Mouse (Mus musculus): ENCODE data around the gene Usp53. TPM values are rescaled to one million over a fixed set of nuclear protein-coding genes. Genes with fewer than 3 reads are reported as not detected.
"Not testable (repeated sequence)": the region's sequence is repeated elsewhere in the genome, so short reads cannot be mapped to it uniquely, and the experiment has no call there.

Usp53 gene
- polyA plus RNA-seq, 1 experiment from 2014 or later = 1.8 TPM

- no peaks in the 10 kb centered on the region; the same call in 1 of the 2 replicates for H3K79me2 ChIP-seq (ENCODE audit: inconsistent target)
- no peaks in the 10 kb centered on the region for H3K36me3 ChIP-seq (ENCODE audit: inconsistent target)
- H3K27ac ChIP-seq = 0 out of 2 replicates have a peak overlapping the region, but pooled peaks have one; percentile 17
- WGBS (ENCODE audit: missing documents) = under 1% methylated on average over 30 of the region's 30 CpGs
- peak overlapping the region; percentile 77 for H3K4me3 ChIP-seq (ENCODE audit: inconsistent target)
Observed at GRCm38 (mm10) chr3:122983849-122984248, 461 bp downstream of the Usp53 start.

- WGBS (ENCODE audit: missing documents) = 100% methylated on average over 1 of the region's 1 CpGs
- H3K36me3 ChIP-seq (ENCODE audit: inconsistent target) = no peaks in the 10 kb centered on the region
- no peak overlapping the region for H3K27ac ChIP-seq
- H3K4me3 ChIP-seq (ENCODE audit: inconsistent target) = no peak overlapping the region
- no peaks in the 10 kb centered on the region for H3K79me2 ChIP-seq (ENCODE audit: inconsistent target)
Observed at GRCm38 (mm10) chr3:122975964-122976363, 8.3 kb downstream of the Usp53 start.

- Histone ChIP-seq H3K4me3 (ENCODE audit: inconsistent target) (no peak overlapping the region), H3K36me3 (ENCODE audit: inconsistent target) (no peaks in the 10 kb centered on the region)
- 77% methylated on average over 4 of the region's 4 CpGs for WGBS (ENCODE audit: missing documents)
Observed at GRCm38 (mm10) chr3:122975363-122975762, 8.9 kb downstream of the Usp53 start.

GRCm38 (mm10) chr3:122974833-122975232 lies 9.5 kb downstream of the Usp53 start:
- H3K79me2 ChIP-seq (ENCODE audit: inconsistent target) = no peaks in the 10 kb centered on the region
- H3K27ac ChIP-seq = no peak overlapping the region
- no peak overlapping the region for H3K4me3 ChIP-seq (ENCODE audit: inconsistent target)
- WGBS (ENCODE audit: missing documents) = 81% methylated on average over 3 of the region's 3 CpGs
- H3K36me3 ChIP-seq (ENCODE audit: inconsistent target) = no peaks in the 10 kb centered on the region

More at GRCm38 (mm10) chr3:122975363-122975762, 8.9 kb downstream of the Usp53 start:
- Histone ChIP-seq H3K27ac (no peak overlapping the region), H3K79me2 (ENCODE audit: inconsistent target) (no peaks in the 10 kb centered on the region)

- Histone ChIP-seq H3K36me3 (ENCODE audit: inconsistent target) (no peaks in the 10 kb centered on the region; the same call in 1 of the 2 replicates), H3K4me3 (ENCODE audit: inconsistent target) (no peak overlapping the region), H3K79me2 (ENCODE audit: inconsistent target) (no peaks in the 10 kb centered on the region), H3K27ac (no peak overlapping the region)
- WGBS (ENCODE audit: missing documents) = 75% methylated on average over 3 of the region's 3 CpGs
Observed at GRCm38 (mm10) chr3:122972126-122972822, 12.0 kb downstream of the Usp53 start.

GRCm38 (mm10) chr3:122968391-122968790 lies 15.9 kb downstream of the Usp53 start:
- Histone ChIP-seq H3K79me2 (ENCODE audit: inconsistent target) (no peaks in the 10 kb centered on the region), H3K27ac (no peak overlapping the region), H3K36me3 (ENCODE audit: inconsistent target) (no peaks in the 10 kb centered on the region; the same call in 1 of the 2 replicates), H3K4me3 (ENCODE audit: inconsistent target) (no peak overlapping the region)
- WGBS (ENCODE audit: missing documents) = 91% methylated on average over 9 of the region's 9 CpGs

GRCm38 (mm10) chr3:122964301-122964700 lies 20.0 kb downstream of the Usp53 start:
- no peak overlapping the region for H3K4me3 ChIP-seq (ENCODE audit: inconsistent target)
- WGBS (ENCODE audit: missing documents) = 19% methylated on average over 5 of the region's 5 CpGs
- no peak overlapping the region for H3K27ac ChIP-seq
- no peaks in the 10 kb centered on the region for H3K79me2 ChIP-seq (ENCODE audit: inconsistent target)
- H3K36me3 ChIP-seq (ENCODE audit: inconsistent target) = no peaks in the 10 kb centered on the region; the same call in 1 of the 2 replicates

- Histone ChIP-seq H3K36me3 (ENCODE audit: inconsistent target) (no peaks in the 10 kb centered on the region), H3K27ac (no peak overlapping the region), H3K4me3 (ENCODE audit: inconsistent target) (no peak overlapping the region), H3K79me2 (ENCODE audit: inconsistent target) (no peaks in the 10 kb centered on the region)
- 97% methylated on average over 2 of the region's 2 CpGs for WGBS (ENCODE audit: missing documents)
Observed at GRCm38 (mm10) chr3:122950129-122950528, 34.2 kb downstream of the Usp53 start.

- Histone ChIP-seq H3K79me2 (ENCODE audit: inconsistent target) (no peaks in the 10 kb centered on the region), H3K4me3 (ENCODE audit: inconsistent target) (no peak overlapping the region), H3K36me3 (ENCODE audit: inconsistent target) (no peaks in the 10 kb centered on the region), H3K27ac (no peak overlapping the region)
- WGBS (ENCODE audit: missing documents) = 85% methylated on average over 6 of the region's 6 CpGs
Observed at GRCm38 (mm10) chr3:122943387-122943890, 40.9 kb downstream of the Usp53 start.

- no peak overlapping the region for H3K4me3 ChIP-seq (ENCODE audit: inconsistent target)
- 86% methylated on average over 2 of the region's 2 CpGs for WGBS (ENCODE audit: missing documents)
- no peaks in the 10 kb centered on the region for H3K36me3 ChIP-seq (ENCODE audit: inconsistent target)
- no peak overlapping the region for H3K27ac ChIP-seq
- no peaks in the 10 kb centered on the region for H3K79me2 ChIP-seq (ENCODE audit: inconsistent target)
Observed at GRCm38 (mm10) chr3:122939215-122939614, 45.1 kb downstream of the Usp53 start.

- WGBS (ENCODE audit: missing documents) = 93% methylated on average over 11 of the region's 13 CpGs
Observed at GRCm38 (mm10) chr3:122937176-122937575, 47.1 kb downstream of the Usp53 start.

GRCm38 (mm10) chr3:122932466-122932865 lies 51.8 kb downstream of the Usp53 start:
- Histone ChIP-seq H3K36me3 (ENCODE audit: inconsistent target) (no peaks in the 10 kb centered on the region), H3K79me2 (ENCODE audit: inconsistent target) (no peaks in the 10 kb centered on the region), H3K27ac (no peak overlapping the region), H3K4me3 (ENCODE audit: inconsistent target) (no peak overlapping the region)
- WGBS (ENCODE audit: missing documents) = 88% methylated on average over 1 of the region's 1 CpGs

More at GRCm38 (mm10) chr3:122937176-122937575, 47.1 kb downstream of the Usp53 start:
- not testable (repeated sequence) for H3K4me3 ChIP-seq (ENCODE audit: inconsistent target); H3K79me2 ChIP-seq (ENCODE audit: inconsistent target); H3K27ac ChIP-seq; H3K36me3 ChIP-seq (ENCODE audit: inconsistent target)

GRCm38 (mm10) chr3:122929723-122930122 lies 54.6 kb downstream of the Usp53 start:
- H3K36me3 ChIP-seq (ENCODE audit: inconsistent target) = no peaks in the 10 kb centered on the region
- peaks cover 21% of the 10 kb centered on the region for H3K79me2 ChIP-seq (ENCODE audit: inconsistent target)
- H3K27ac ChIP-seq = no peak overlapping the region
- 89% methylated on average over 6 of the region's 6 CpGs for WGBS (ENCODE audit: missing documents)
- H3K4me3 ChIP-seq (ENCODE audit: inconsistent target) = no peak overlapping the region

- H3K27ac ChIP-seq = peak within 1 kb of the TSS; percentile 49
- H3K4me3 ChIP-seq (ENCODE audit: inconsistent target) = peak within 1 kb of the TSS; percentile 83
- WGBS (ENCODE audit: missing documents) = under 1% methylated on average over 47 of the region's 68 CpGs
- H3K36me3 ChIP-seq (ENCODE audit: inconsistent target) = no peaks in the 10 kb centered on the region
- H3K79me2 ChIP-seq (ENCODE audit: inconsistent target) = peaks cover 22% of the 10 kb centered on the region
Observed at GRCm38 (mm10) chr3:122924009-122924914, 60.0 kb downstream of the Usp53 start, which contains the start of gene 1810037I17Rik. Gene 1810037I17Rik (plus strand): TSS chr3:122924203.
